Mouse (Mus musculus): ENCODE results near the gene Ciao2a.

Gene Ciao2a

GRCm38 (mm10) chr9:66126456-66127192 is at the start of gene Ciao2a, which contains the start of gene Snx1:
Gene Ciao2a (plus strand): TSS chr9:66126611.
Gene Snx1 (minus strand): TSS chr9:66126587.
- DNase-seq, result peak; percentile 94 to 96

- no peak for DNase-seq
These were observed 48.3 kb upstream of the Ciao2a start for GRCm38 (mm10) chr9:66078072-66078471.

GRCm38 (mm10) chr9:66078493-66078892 is 47.9 kb upstream of the Ciao2a start:
- DNase-seq, result no peak

- no peak for DNase-seq
These were observed 45.5 kb upstream of the Ciao2a start for GRCm38 (mm10) chr9:66080804-66081459.

GRCm38 (mm10) chr9:66081999-66082398 is 44.4 kb upstream of the Ciao2a start:
- DNase-seq, result no peak

- DNase-seq, result no peak
These were observed 42.2 kb upstream of the Ciao2a start for GRCm38 (mm10) chr9:66084171-66084570.

GRCm38 (mm10) chr9:66087062-66087461 is 39.3 kb upstream of the Ciao2a start:
- DNase-seq, result no peak

- peak; percentile 70 to 73 for DNase-seq
These were observed 38.0 kb upstream of the Ciao2a start for GRCm38 (mm10) chr9:66088411-66088810.

GRCm38 (mm10) chr9:66090593-66091244 is 35.7 kb upstream of the Ciao2a start:
- no peak for DNase-seq

GRCm38 (mm10) chr9:66091327-66092231 is 34.8 kb upstream of the Ciao2a start:
- DNase-seq, result no peak

GRCm38 (mm10) chr9:66092664-66093063 is 33.7 kb upstream of the Ciao2a start:
- DNase-seq, result no peak

GRCm38 (mm10) chr9:66101577-66101976 is 24.8 kb upstream of the Ciao2a start:
- DNase-seq, result no peak

- DNase-seq, result no peak
These were observed 23.7 kb upstream of the Ciao2a start for GRCm38 (mm10) chr9:66102668-66103067.

GRCm38 (mm10) chr9:66104601-66105000 is 21.8 kb upstream of the Ciao2a start:
- no peak for DNase-seq

- no peak for DNase-seq
These were observed 21.2 kb upstream of the Ciao2a start for GRCm38 (mm10) chr9:66105168-66105567.

GRCm38 (mm10) chr9:66109574-66109973 is 16.8 kb upstream of the Ciao2a start:
- DNase-seq, result peak in 1 of 2 experiments; percentile 28

GRCm38 (mm10) chr9:66110126-66110525 is 16.3 kb upstream of the Ciao2a start:
- DNase-seq, result peak in 1 of 2 experiments; percentile 21

GRCm38 (mm10) chr9:66110611-66111379 is 15.6 kb upstream of the Ciao2a start:
- DNase-seq, result peak in 1 of 2 experiments; percentile 19

- DNase-seq, result no peak
These were observed 12.1 kb upstream of the Ciao2a start for GRCm38 (mm10) chr9:66114341-66114740.

GRCm38 (mm10) chr9:66116890-66117289 is 9.5 kb upstream of the Ciao2a start:
- DNase-seq, result peak in 1 of 2 experiments; percentile 24

- DNase-seq, result no peak
These were observed 6.9 kb upstream of the Ciao2a start for GRCm38 (mm10) chr9:66119498-66119897.

GRCm38 (mm10) chr9:66120106-66120505 is 6.3 kb upstream of the Ciao2a start:
- DNase-seq, result no peak
